Mouse (Mus musculus) bone marrow macrophage, adult 2 months (primary cell): ENCODE data around the gene Ndrg2. TPM values are rescaled to one million over a fixed set of nuclear protein-coding genes. Genes with fewer than 3 reads are reported as not detected.
"Not testable (repeated sequence)": the region's sequence is repeated elsewhere in the genome, so short reads cannot be mapped to it uniquely, and the experiment has no call there.

Source experiments
- H3K27ac ChIP-seq: 2 replicates; pipeline ENCODE4 v1.5.1; 2012; ENCODE audit warnings: low read depth, low read length; ENCODE audit not compliant: insufficient read depth
- H3K4me1 ChIP-seq: 2 replicates; pipeline ENCODE4 v1.6.1; 2012; ENCODE audit warnings: low read length; ENCODE audit not compliant: control insufficient read depth, insufficient read depth
- H3K4me3 ChIP-seq: 2 replicates; pipeline ENCODE4 v1.5.1; 2012; ENCODE audit warnings: mild to moderate bottlenecking, low read length, moderate library complexity; ENCODE audit not compliant: insufficient read depth
- CTCF ChIP-seq: IDR thresholded peaks from 2 replicates; pipeline ENCODE4 v1.5.1; 2012; ENCODE audit warnings: low read depth, mild to moderate bottlenecking, low read length, moderate library complexity
- POLR2A ChIP-seq: IDR thresholded peaks from 2 replicates; pipeline ENCODE4 v1.6.1; 2012; ENCODE audit warnings: mild to moderate bottlenecking, low read depth, low read length, borderline replicate concordance
- polyA plus RNA-seq: library from polyadenylated mRNA; stranded (reverse); fragments of >200 nt; gene quantifications from 2 replicates; pipeline ENCODE4 v1.2.4, GENCODE M21; 2012; ENCODE audit not compliant: missing spikeins, insufficient read depth, insufficient read length

Gene Ndrg2
- polyA plus RNA-seq, 1 experiment: 2.5 TPM

DNA sequence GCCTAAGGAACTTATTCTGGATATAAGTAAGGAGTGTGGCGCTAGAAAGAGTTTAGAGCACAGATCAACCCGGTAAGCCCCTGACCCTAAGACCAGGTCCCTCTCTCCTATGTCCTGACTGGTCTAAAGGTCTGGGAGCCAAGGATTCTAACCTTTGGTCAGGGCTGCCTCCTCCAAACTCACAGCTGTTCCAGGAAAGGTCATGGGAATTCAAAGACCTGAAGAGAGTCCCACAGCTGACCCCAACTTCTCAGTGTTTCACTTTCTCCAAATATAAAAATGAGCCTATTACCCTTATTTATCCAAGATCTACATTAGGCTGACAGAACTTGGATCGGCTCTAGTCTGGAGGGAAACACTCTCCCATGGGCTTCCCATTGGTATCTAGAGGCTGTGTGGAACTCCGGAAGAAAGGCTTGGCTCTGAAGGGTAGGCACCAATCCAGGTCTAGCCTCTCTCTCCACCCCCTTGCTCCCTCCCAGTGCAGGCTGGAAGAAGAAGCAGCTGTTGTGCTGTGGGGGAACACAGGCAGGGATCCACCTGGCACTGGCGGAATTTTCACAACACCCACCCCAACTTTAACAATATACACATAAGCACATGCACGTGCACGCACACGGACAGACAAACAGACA lies 15.5 kb upstream of the Ndrg2 start:
- TF ChIP-seq POLR2A (no peak), CTCF (no peak)

DNA sequence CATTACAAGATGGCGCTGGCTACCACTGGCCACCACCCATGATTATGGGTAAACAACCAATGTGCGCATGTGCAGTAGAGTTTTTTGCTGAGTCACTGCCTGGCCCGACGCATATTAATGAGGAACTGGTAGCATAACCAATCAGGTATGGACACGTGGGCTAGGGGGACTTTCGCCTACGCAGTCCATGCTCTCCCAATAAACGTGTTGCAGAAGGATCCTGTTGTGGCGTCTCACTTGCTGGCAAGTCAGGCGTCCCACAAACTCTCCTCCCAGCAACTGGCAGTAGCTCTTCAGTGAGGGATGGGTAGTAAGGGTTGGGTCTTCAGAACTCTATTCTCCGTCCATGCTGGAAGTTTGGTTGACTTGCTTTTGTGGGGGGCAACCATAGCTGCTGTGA lies 13.0 kb upstream of the Ndrg2 start:
- H3K27ac ChIP-seq, H3K4me3 ChIP-seq, H3K4me1 ChIP-seq: not testable (repeated sequence)

More for the DNA sequence above, 15.5 kb upstream of the Ndrg2 start:
- Histone ChIP-seq H3K27ac (no peak overlapping the region), H3K4me3 (no peak overlapping the region), H3K4me1 (no peaks in the 10 kb centered on the region)

DNA sequence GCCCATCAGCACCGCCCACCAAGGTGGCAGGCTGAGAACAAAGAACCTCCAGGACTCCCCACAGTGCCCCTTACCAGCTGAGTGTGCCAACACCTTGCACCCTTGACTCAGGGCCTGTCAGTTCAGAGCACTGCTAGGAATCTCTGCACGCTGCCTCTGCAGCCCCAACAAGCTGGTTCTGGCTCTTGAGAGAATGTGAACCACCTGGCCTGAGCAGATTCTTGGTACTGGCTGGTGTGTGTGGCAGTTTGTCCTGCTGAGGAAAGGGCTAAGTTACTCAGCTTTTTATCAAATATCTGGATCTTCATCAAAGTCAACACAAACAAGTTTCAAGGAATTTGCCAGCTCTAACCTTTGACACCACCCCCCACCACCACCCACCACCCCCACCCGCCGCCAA lies 9.5 kb upstream of the Ndrg2 start:
- Histone ChIP-seq H3K4me1 (no peaks in the 10 kb centered on the region), H3K27ac (no peak overlapping the region), H3K4me3 (no peak overlapping the region)
- TF ChIP-seq CTCF (no peak), POLR2A (no peak)

DNA sequence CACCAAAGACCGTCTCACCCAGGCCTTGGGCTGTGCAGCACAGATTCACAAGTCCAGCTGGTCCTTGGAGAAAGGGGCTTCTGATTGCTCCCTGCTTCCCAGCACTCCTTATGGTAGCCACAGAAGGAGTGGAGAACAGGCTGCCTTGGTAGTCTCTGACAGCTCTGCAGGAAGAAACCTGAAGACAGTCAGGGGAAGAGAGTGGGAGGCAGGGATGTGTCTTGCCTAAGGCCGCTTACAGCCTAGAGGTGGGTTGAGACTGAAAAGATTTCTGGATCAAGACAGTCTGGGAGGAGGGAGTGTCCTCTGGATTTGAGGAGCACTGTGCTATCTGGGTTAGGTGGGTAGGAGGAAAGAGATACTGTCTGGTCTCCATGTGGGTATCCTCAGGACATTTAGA lies 9.0 kb upstream of the Ndrg2 start:
- no peak overlapping the region for H3K4me3 ChIP-seq
- no peaks in the 10 kb centered on the region for H3K4me1 ChIP-seq
- TF ChIP-seq CTCF (no peak), POLR2A (no peak)
- H3K27ac ChIP-seq: no peak overlapping the region

DNA sequence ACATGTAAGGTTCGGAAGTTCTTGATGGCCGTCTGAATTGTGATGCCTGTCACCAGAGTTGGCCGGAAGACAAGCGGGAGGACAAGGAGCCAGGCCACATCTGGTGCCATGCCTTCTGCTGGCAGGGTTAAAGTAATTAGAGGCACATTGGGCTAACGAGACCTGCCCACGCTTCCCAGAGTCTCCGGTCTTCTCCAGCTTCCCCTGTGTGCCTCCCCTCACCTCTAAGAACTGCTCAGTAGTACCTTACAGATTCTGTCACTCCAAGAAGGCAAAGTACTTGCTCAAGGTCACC lies 8.6 kb upstream of the Ndrg2 start, which contains the start of gene Rnase13:
TSS of gene Rnase13 (minus strand) at position 203 of the 295 bp plus-strand sequence.
- no peak within 1 kb of the TSS for H3K4me3 ChIP-seq
- TF ChIP-seq POLR2A (no peak), CTCF (no peak)
- no peak within 1 kb of the TSS for H3K27ac ChIP-seq
- no peaks in the 10 kb centered on the region for H3K4me1 ChIP-seq

DNA sequence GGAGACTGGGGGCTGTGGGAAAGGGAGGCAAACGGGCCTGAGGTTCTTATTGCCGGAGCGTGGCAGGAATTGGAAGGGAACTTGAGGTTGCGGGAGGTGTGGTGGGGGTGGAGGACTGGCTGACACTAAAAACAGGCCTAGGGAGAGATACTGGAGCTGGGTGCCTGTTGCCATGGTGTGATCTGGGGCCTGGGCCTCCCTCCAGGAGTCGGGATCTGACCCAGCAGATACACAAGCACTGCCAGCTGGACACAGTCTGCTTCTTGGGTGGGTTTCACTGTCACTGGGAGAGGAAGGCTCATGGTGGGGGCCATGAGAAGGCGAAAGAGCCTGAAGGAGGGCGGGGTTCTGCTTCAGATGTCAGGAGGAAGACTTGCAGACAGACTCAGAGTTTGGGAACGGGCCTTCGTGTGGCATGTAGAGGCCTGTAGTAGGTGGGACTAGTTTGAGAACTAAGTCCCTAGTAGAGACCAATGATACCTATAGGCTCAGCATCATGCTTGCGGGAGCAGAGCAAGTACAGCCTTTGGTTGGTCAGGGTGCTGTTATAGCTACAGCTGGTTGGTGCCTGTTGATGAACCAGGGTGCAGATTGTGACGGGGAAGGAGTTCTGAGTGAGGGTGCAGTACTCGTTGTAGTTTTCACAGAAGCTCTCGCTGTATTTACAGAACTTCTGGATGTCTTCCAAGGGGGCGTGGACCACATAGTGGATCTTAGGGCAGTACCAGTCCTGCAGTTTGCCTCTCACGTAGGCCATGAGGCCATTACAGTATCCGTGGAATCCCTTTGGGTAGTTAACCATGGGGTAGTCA lies 8.0 kb upstream of the Ndrg2 start:
- TF ChIP-seq CTCF (no peak), POLR2A (no peak)
- Histone ChIP-seq H3K4me1 (no peaks in the 10 kb centered on the region), H3K4me3 (no peak overlapping the region), H3K27ac (no peak overlapping the region)

DNA sequence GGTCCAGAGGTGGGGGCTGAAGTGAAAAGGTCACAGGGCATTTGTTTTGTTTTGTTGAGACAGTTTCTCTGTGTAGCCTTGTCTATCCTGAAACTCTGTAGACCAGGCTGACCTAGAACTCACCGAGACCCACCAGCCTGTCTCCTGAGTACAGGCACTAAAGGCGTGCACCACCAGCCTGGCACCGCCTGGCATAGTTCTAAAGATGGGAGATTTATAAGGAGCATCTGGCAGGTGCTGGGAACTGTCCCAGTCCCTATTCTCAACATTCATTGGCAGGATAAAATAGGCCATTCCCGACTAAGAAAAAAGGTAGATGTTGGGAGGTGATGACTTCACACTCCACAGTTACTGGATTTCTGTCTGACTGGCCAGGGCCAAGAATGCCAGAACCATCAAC lies 5.0 kb upstream of the Ndrg2 start:
- Histone ChIP-seq H3K4me1 (peaks cover 14% of the 10 kb centered on the region), H3K27ac (no peak overlapping the region), H3K4me3 (no peak overlapping the region)
- no peak for TF ChIP-seq POLR2A
- no peak for TF ChIP-seq CTCF

DNA sequence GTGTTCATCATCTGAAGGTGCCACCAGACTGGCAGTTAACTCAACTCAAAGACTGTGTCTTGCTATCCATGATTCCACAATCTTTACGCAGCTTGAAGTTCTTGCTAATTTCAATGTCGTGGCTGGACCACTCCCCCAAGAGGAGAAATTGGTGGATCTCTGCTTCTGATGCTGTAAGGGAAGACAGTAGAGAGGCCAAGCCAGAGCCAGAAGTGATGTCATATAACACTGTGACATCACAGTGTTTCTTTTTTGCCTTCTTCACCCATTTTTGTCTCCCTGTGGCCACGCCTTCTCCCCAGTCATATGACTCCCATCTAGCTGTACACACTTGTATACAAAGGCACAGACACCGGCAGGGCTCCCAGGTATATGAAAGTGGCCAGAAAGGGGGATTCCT lies 4.2 kb upstream of the Ndrg2 start, which contains the start of gene Tppp2:
TSS of gene Tppp2 (plus strand) at position 301 of the 400 bp plus-strand sequence.
- no peak for TF ChIP-seq CTCF
- no peak for TF ChIP-seq POLR2A
- Histone ChIP-seq H3K27ac (no peak within 1 kb of the TSS), H3K4me1 (peaks cover 14% of the 10 kb centered on the region), H3K4me3 (no peak within 1 kb of the TSS)

DNA sequence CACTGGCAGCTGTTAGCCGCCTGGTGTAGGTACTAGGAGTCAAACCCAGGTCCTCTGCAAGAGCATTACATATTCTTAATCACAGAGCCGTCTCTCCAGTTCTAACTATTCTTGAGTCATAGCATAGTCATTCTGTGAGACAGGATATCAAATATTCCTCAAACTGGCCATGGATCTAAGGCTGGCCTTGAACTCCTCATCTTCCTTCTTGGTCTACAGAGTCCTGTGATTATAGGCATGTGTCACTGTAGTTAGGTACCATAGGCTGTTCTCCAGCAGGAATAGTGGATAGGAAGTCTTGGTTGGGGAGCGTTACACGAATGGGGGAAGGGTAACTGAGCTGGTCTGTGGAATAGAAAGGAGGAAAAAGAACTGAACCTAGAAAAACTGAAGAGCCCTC lies 2.6 kb upstream of the Ndrg2 start:
- Histone ChIP-seq H3K4me3 (no peak overlapping the region), H3K27ac (no peak overlapping the region), H3K4me1 (peaks cover 14% of the 10 kb centered on the region)
- TF ChIP-seq CTCF: no peak
- no peak for TF ChIP-seq POLR2A

DNA sequence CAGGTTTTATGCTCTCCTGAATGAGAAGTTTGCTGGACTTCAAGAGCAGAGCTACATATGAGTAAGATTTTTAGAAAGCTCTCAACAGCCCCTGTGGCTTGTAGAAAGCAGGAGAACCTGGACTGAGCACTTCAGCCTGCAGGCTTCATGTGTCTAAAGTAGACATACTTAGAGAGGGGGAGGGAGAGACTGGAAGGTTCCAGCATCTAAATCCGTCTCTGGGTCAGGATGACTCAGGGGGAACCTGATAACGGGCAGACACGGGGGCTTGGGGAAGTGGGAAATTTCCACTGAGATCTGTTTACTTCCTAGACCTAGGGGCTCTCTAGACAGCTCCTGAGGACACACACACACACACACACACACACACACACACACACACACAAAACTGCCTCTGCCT lies 1.1 kb upstream of the Ndrg2 start:
- no peak overlapping the region for H3K27ac ChIP-seq
- TF ChIP-seq CTCF: no peak
- TF ChIP-seq POLR2A: no peak

More for the DNA sequence above, 1.1 kb upstream of the Ndrg2 start:
- Histone ChIP-seq H3K4me1 (peaks cover 14% of the 10 kb centered on the region), H3K4me3 (no peak overlapping the region)
